Mouse (Mus musculus) kidney, postnatal 0 days (tissue): ENCODE results near the gene Cul5. TPM values are rescaled to one million over a fixed set of nuclear protein-coding genes. Genes with fewer than 3 reads are reported as not detected.
A peak's percentile ranks its signal among the peaks of the same experiment; 100 is the strongest.

Experiments used
- ATAC-seq: fragments of 200-750 bp; cut with Nextera tagmentation; replicated peaks from 2 replicates; pipeline ENCODE4 v1.8.0; 2017; ENCODE audit warnings: low read depth, moderate number of reproducible peaks, moderate TSS enrichment, moderate library complexity; ENCODE audit not compliant: low FRiP score
- DNase-seq: peaks from one replicate; pipeline ENCODE4 v3.0.0-alpha.2; 2016; ENCODE audit warnings: low spot score
- H3K27ac ChIP-seq: fragments of 300-500 bp; sonication (generic); 2 replicates; pipeline ENCODE4 v1.5.1; 2014; ENCODE audit warnings: mild to moderate bottlenecking
- H3K27me3 ChIP-seq: fragments of 300-500 bp; sonication (generic); 2 replicates; pipeline ENCODE4 v1.6.1; 2014; ENCODE audit warnings: low read length, mixed read lengths; ENCODE audit not compliant: insufficient read depth
- H3K36me3 ChIP-seq: fragments of 300-500 bp; sonication (generic); 2 replicates; pipeline ENCODE4 v1.6.1; 2014; ENCODE audit warnings: low read length, mixed read lengths; ENCODE audit not compliant: insufficient read depth
- H3K4me1 ChIP-seq: fragments of 300-500 bp; sonication (generic); replicated peaks from 2 replicates; pipeline ENCODE4 v1.6.1; 2014; ENCODE audit warnings: antibody characterized with exemption, low read length, mixed read lengths; ENCODE audit not compliant: insufficient read depth
- H3K4me2 ChIP-seq: fragments of 300-500 bp; sonication (generic); 2 replicates; pipeline ENCODE4 v1.6.1; 2014; ENCODE audit warnings: mild to moderate bottlenecking, low read length, moderate library complexity, mixed read lengths
- H3K4me3 ChIP-seq: fragments of 300-500 bp; sonication (generic); replicated peaks from 2 replicates; pipeline ENCODE4 v1.5.1; 2014; ENCODE audit warnings: low read depth, low read length
- H3K9ac ChIP-seq: fragments of 300-500 bp; sonication (generic); 2 replicates; pipeline ENCODE4 v1.6.1; 2014; ENCODE audit warnings: low read depth, low read length
- H3K9me3 ChIP-seq: fragments of 300-500 bp; sonication (generic); replicated peaks from 2 replicates; pipeline ENCODE4 v1.6.1; 2016; ENCODE audit warnings: low read length, inconsistent platforms, mixed read lengths
- CTCF ChIP-seq: IDR thresholded peaks from 2 replicates; pipeline ENCODE4 v1.5.1; 2016; ENCODE audit warnings: antibody characterized with exemption, low read depth, mild to moderate bottlenecking, moderate library complexity
- whole genome bisulfite sequencing: fragments of 180-500 bp; shearing (Covaris S2); extraction: QIAGEN DNeasy Blood & Tissue Kit; methylation state at CpG from one replicate; pipeline ENCODE4 v1.1.7; 2014; 5-methylcytosine and 5-hydroxymethylcytosine counted together
- polyA plus RNA-seq: library from polyadenylated mRNA; unstranded; fragments of >200 nt; fragmentation: Nextera tagmentation; extraction: Ambion mirVana; gene quantifications from 2 replicates; pipeline ENCODE4 v1.2.1, GENCODE M21; 2015

The Cul5 gene
- polyA plus RNA-seq, 1 experiment from 2014 or later = 32.8 TPM

DNA sequence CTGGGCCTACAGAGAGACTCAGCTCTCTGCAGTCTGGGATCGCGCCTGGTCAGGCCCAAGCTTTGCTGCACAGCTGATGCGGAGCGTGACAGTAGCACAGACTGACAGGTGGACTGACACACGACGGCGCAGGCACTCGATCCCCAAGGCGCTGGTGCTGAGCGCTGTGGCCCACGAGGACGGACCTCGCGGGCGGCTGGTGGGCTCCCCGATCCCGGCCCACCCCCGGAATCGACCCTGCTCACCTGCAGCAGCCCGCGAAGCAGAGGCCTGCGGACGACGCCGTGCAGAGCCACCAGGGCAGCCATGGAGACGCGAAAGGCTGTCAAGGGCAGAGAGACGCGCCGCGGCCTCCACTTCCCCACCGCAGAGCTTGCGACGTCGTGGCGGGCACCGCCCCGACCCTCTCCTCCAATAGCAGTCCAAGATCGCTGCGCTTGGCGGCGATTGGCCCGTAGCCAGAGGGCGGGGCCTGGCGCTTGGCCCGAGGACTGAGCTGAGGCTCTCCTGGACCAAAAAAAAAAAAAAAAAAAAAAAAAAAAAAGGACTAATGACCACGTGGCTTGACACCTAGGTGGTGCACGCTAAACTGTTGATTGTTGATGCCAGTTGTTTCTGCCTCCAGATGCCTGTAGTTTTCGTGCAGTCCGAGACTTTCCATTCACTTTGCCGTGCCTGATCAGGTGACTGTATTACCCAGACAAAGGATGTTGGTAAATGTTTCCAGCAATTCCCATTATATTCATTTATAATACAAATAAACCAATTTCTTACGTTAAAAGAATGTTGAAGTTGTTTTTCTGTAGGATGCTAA lies 59.6 kb downstream of the Cul5 start, which contains the start of gene Acat1:
Acat1 (minus strand) TSS at position 415 of the 814 bp plus-strand sequence.
- Histone ChIP-seq H3K27me3 (no peaks in the 10 kb centered on the region), H3K36me3 (no peaks in the 10 kb centered on the region), H3K9me3 (no peaks in the 10 kb centered on the region), H3K9ac (peak within 1 kb of the TSS; percentile 85), H3K4me3 (peak within 1 kb of the TSS; percentile 78), H3K4me2 (peak within 1 kb of the TSS; percentile 92), H3K4me1 (peaks cover 8% of the 10 kb centered on the region; the same call in 1 of the 2 replicates), H3K27ac (peak within 1 kb of the TSS; percentile 75; the same call in 1 of the 2 replicates)
- ATAC-seq = peak; percentile 99
- peak; percentile 93 for DNase-seq
- 2% methylated on average over 52 of the region's 52 CpGs for WGBS
- TF ChIP-seq CTCF = no peak

DNA sequence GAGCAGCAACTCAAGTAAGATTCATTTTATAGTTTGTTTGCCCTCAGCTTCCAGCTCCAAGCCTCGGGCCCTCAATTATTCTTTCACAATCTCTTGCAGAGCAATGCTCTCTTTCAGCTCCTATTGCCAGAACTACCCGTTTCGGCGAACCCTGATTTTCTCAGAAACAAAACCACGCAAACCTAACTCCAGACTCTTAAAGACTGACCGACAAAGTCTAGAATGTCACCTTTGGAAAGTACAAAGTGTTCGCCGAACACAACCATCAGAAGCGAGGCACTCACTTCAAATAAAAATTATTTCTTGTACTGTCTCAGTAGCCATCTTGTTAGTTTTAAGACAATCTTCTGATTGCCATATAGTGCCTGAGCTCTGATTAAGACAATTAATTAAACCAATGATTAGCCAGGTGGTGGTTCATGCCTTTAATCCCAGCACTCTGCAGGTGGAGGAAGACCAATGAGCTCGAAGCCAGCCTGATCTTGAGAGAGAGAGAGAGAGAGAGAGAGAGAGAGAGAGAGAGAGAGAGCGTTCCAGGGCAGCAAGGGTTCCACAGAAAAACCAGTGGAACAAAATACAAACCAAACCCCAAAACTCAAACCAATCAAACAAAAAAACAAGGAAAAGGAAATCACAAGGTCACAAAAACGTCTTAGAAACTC lies 60.4 kb downstream of the Cul5 start:
- WGBS = 66% methylated on average over 12 of the region's 12 CpGs
- no peak for ATAC-seq
- no peaks in the 10 kb centered on the region for H3K27me3 ChIP-seq
- peak overlapping the region; percentile 92 for H3K4me2 ChIP-seq
- DNase-seq = peak; percentile 4
- H3K9ac ChIP-seq = peak overlapping the region; percentile 85
- H3K4me1 ChIP-seq = peaks cover 8% of the 10 kb centered on the region; the same call in 1 of the 2 replicates
- H3K9me3 ChIP-seq = no peaks in the 10 kb centered on the region
- TF ChIP-seq CTCF = no peak
- H3K4me3 ChIP-seq = peak overlapping the region; percentile 78
- H3K36me3 ChIP-seq = no peaks in the 10 kb centered on the region
- peak overlapping the region; percentile 75; the same call in 1 of the 2 replicates for H3K27ac ChIP-seq

DNA sequence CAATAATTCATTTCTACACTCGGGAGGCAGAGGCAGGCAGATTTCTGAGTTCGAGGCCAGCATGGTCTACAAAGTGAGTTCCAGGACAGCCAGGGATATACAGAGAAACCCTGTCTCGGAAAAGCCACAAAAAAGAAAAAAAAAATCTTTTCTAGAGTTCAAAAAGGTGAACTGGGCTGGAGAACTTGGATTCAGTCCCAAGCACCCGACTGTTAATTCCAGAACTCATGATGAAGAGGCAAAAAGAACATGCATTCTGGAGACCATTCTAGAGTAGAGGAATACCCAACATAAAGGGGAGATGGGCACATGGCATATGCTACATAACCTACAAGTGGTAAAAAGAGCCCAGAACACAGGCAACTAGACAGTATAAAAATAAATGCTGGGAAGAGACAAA lies 62.0 kb downstream of the Cul5 start:
- H3K4me1 ChIP-seq = peaks cover 8% of the 10 kb centered on the region; the same call in 1 of the 2 replicates
- ATAC-seq (no peak), DNase-seq (no peak)
- 89% methylated on average over 4 of the region's 4 CpGs for WGBS
- no peaks in the 10 kb centered on the region for H3K36me3 ChIP-seq
- no peaks in the 10 kb centered on the region for H3K9me3 ChIP-seq
- no peak overlapping the region for H3K4me2 ChIP-seq
- H3K27ac ChIP-seq = no peak overlapping the region
- no peaks in the 10 kb centered on the region for H3K27me3 ChIP-seq
- no peak for TF ChIP-seq CTCF
- no peak overlapping the region for H3K4me3 ChIP-seq
- no peak overlapping the region for H3K9ac ChIP-seq

DNA sequence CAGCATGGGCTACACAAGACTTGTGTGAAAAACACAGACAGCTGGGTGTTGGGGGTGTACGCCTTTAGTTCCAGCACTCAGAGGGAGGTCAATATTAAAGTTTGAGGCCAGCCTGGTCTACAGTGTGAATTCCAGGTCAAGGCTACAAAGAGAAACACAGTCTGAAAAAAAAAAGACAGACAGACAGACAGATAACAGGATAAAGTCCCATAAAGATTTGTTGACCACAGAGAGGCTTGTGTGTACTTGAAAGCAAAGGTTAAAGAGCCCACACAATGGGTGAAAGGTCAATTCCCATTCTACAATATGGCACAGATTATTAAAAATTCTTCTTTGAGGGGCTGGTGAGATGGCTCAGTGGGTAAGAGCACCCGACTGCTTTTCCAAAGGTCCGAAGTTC lies 62.6 kb downstream of the Cul5 start:
- TF ChIP-seq CTCF = no peak
- Histone ChIP-seq H3K4me2 (no peak overlapping the region), H3K9me3 (no peaks in the 10 kb centered on the region), H3K36me3 (no peaks in the 10 kb centered on the region), H3K27me3 (no peaks in the 10 kb centered on the region), H3K4me3 (no peak overlapping the region), H3K9ac (no peak overlapping the region), H3K4me1 (peaks cover 8% of the 10 kb centered on the region; the same call in 1 of the 2 replicates), H3K27ac (no peak overlapping the region)
- DNase-seq = no peak
- ATAC-seq = no peak
- 94% methylated on average over 3 of the region's 3 CpGs for WGBS

DNA sequence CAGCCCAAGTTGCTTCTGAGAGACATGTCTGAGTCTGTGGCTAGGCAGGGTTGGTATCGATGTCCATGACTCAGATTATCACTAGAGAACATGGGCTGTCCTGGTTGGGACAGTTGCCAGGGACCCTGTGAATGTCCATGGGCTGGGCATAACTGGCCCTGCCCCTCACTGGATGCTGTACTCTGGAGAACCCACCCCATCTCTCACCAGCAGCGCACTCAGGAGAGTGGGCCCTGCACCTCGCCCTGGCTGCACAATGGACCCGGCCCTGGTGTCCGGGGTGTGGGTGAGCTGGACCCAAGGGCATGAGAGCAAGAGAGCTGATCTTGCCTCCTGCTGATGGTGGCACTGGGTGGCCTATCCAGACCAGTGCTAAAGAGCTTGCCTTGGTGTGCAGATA lies 64.9 kb downstream of the Cul5 start:
- no peaks in the 10 kb centered on the region for H3K27me3 ChIP-seq
- TF ChIP-seq CTCF = no peak
- WGBS = 95% methylated on average over 5 of the region's 5 CpGs
- no peak overlapping the region for H3K27ac ChIP-seq
- H3K4me1 ChIP-seq = peaks cover 8% of the 10 kb centered on the region; the same call in 1 of the 2 replicates
- DNase-seq = no peak
- no peak overlapping the region for H3K4me2 ChIP-seq
- H3K36me3 ChIP-seq = no peaks in the 10 kb centered on the region
- ATAC-seq = no peak
- H3K9me3 ChIP-seq = no peaks in the 10 kb centered on the region
- no peak overlapping the region for H3K9ac ChIP-seq
- H3K4me3 ChIP-seq = no peak overlapping the region

DNA sequence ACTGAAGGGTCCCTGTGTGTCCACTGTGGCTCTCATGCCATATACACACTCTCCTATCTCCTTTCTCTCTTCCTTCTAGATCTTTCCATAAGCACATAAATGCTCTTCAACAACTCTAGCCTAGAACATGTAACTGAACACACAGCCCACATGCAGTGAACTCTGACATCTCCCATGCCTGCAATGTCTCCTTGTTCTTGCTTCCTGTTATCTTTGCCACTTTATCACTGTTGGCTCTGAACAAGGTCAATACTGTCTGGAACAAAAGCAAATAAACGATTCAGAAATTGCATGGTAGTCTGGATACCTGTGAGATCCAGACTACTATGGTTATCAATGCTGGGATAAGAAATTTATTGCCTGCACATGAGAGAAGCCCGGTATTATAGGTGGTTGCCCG lies 66.0 kb downstream of the Cul5 start:
- no peak for ATAC-seq
- no peaks in the 10 kb centered on the region for H3K4me1 ChIP-seq
- no peak for DNase-seq
- no peaks in the 10 kb centered on the region for H3K9me3 ChIP-seq
- H3K27ac ChIP-seq = no peak overlapping the region
- no peak for TF ChIP-seq CTCF
- no peak overlapping the region for H3K4me2 ChIP-seq
- 80% methylated on average over 3 of the region's 3 CpGs for WGBS
- H3K27me3 ChIP-seq = no peaks in the 10 kb centered on the region
- no peak overlapping the region for H3K4me3 ChIP-seq
- H3K9ac ChIP-seq = no peak overlapping the region
- 0 out of 2 replicates have a peak, but pooled peaks cover under 1% of the 10 kb centered on the region for H3K36me3 ChIP-seq
